Mouse (Mus musculus) CH12F3 (cell line): ENCODE measurements around the gene Tfap2c.

Experiments
- in situ Hi-C: fragments of 300-500 bp; cut with MboI; formaldehyde crosslinking; loops from 2 replicates; pipeline ENCODE4 v1.14.3; 2020; ENCODE audit warnings: low sequenced_read_pairs

The Tfap2c gene

GRCm38 (mm10) chr2:172607710-172608109, 58.3 kb downstream of the Tfap2c start:
- in situ Hi-C loops, result no loop called here
